Mouse (Mus musculus): Measurements from ENCODE around the gene Olfr1432.
"Not testable (repeated sequence)": the region's sequence is repeated elsewhere in the genome, so short reads cannot be mapped to it uniquely, and the experiment has no call there.

Olfr1432 gene

DNA sequence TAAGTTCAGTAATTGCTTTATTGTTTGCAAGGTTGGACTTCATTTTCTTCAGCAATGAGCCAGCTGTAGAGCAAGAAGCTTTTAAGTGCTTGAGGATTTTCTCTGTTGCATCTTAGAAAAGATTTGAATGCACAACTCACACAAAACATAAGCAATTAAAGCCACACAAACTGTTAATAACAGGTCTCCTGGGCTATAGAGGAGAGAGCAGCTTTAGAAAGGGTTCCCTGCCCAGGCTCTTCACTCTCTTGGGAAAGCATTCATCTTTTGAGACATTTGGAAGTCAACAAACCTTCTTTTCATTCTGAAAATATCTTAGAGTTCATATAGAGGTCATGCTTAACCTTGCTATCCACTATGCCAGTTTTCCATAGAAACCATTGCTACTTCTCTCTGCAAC lies at the start of gene Olfr1432:
Olfr1432 (minus strand) TSS at position 101 of the 400 bp plus-strand sequence.
- DNase-seq (ENCODE audit: extremely low spot score), result not testable (repeated sequence)

DNA sequence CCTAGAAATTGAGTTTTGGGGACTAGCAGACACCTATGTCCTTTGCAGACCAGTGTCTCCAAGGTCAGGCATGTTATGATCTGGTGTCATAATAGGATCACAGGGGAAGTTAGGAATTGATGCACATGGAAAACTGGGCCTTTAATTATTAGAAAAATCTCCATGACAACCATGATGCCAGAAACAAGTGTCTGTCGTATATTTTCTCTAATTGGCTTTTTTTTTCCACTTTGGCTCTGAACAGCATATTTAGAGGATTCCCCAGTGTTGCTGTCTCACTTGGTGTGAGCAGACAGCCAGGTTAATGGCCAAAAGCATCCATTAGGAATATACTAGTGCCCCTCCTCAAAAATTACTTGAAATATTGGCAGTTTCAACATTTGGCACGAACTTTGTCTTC lies 47.2 kb upstream of the Olfr1432 start, which contains the start of gene Olfr1434:
Olfr1434 (plus strand) TSS at position 301 of the 400 bp plus-strand sequence.
- DNase-seq (ENCODE audit: extremely low spot score), result no peak

DNA sequence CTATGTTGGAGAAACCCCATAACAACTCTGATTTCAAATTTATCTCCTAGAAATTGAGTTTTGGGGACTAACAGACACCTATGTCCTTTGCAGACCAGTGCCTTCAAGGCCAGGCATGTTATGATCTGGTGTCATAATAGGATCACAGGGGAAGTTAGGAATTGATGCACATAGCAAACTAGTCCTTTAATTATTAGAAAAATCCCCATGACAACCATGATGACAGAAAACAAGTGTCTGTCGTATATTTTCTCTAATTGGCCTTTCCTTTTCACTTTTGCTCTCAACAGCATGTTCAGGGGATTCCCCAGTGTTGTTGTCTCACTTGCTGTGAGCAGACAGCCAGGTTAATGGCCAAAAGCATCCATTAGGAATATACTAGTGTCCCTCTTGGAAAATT lies 28.3 kb upstream of the Olfr1432 start, which contains the start of gene Olfr235:
Olfr235 (plus strand) TSS at position 301 of the 400 bp plus-strand sequence.
- DNase-seq (ENCODE audit: extremely low spot score), result no peak

DNA sequence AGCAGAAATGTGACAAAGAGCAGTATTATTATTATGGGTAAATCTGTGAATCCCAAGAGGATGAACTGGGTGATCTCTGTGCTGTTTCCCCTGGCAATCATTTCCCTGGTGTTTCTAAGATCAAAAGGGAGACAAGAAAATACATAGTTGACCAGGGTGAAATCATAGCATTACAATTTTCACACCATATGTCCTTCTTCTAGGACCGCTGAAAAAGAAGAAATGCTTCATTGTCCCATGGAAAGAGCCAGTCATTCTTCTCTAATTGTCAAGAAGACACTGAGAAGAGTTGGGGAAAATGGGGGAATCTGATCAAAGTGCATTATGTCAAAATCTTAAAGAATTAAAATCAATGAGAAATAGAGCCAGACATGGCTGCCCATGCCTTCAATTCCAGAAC lies 9.2 kb upstream of the Olfr1432 start, which contains the start of gene Olfr262:
Olfr262 (minus strand) TSS at position 101 of the 400 bp plus-strand sequence.
- no peak for DNase-seq (ENCODE audit: extremely low spot score)

DNA sequence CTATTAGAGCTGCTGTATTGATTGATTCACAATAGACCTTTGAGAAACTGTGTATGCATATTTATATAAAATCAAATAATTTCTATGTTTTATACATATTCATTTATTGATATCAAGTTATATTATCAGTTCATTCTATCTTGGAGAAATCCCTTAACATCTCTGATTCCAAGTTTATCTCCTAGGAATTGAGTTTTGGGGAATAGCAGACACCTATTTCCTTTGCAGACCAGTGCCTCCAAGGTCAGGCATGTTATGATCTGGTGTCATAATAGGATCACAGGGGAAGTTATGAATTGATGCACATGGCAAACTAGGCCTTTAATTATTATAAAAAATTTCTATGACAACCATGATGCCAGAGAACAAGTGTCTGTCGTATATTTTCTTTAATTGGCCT lies 32.1 kb downstream of the Olfr1432 start, which contains the start of gene Olfr1431:
Olfr1431 (plus strand) TSS at position 301 of the 400 bp plus-strand sequence.
- no peak for DNase-seq (ENCODE audit: extremely low spot score)

DNA sequence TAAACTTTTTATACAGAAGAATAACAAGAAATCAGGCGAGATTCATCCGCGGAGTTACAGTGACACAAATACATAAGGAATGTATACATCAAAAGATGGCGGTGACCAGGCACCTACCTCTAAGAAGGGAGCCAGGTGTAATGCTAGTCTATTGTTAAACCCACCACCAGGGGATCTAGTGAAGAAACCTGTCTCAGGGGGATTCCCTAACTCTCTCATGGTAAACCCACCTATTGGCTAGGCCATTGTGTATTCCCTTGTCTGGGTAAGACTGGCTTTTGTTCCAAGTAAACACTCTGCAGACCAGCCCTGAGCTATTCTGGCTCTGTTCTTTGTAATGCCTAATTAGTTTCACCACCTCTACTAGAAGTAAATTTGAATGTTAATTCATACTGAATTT lies 33.3 kb downstream of the Olfr1432 start:
- not testable (repeated sequence) for DNase-seq (ENCODE audit: extremely low spot score)
